Mouse (Mus musculus): Measurements from ENCODE around the gene Mrps26.
"Not testable (repeated sequence)": the region's sequence is repeated elsewhere in the genome, so short reads cannot be mapped to it uniquely, and the experiment has no call there.

The Mrps26 gene

DNA sequence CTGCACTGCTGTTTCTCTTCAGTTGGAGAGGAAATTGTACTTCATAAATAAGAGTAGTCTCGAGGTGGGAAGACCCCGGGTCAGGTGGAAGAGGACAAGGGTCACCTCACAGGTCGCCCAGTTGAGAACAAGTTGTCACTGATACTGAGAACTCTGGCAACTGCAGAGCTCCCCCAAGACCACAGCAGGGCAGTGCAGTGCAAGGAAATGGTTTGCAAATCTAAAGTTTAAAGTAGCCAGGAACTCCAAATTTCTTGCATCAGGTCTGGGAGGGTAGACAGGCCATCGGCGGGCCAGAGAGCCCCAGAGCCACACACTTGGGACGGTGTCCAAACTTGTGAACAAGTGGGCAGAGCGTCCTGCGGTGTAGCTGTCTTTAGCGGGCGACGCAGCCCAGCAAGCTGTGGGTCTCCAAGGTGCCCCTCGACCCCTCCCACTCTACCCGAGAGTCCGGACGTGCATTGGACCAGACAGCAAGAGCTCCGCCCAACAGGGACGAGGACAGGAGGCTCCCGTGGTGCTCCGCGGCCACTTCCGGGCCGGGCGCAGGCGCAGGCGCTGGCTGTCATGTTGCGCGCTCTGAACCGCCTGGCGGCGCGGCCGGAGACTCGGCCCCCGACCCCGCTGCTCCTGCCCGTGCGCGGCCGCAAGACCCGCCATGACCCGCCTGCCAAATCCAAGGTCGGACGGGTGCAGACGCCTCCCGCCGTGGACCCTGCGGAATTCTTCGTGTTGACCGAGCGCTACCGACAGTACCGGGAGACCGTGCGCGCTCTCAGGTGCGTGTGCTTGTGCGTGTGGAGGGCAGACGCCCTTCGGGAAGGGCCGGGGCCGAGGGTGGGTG lies at the start of gene Mrps26:
Gene Mrps26, plus strand, starts transcription at position 531 of the 844 bp plus-strand sequence.
- DNase-seq, result peak; percentile 95

DNA sequence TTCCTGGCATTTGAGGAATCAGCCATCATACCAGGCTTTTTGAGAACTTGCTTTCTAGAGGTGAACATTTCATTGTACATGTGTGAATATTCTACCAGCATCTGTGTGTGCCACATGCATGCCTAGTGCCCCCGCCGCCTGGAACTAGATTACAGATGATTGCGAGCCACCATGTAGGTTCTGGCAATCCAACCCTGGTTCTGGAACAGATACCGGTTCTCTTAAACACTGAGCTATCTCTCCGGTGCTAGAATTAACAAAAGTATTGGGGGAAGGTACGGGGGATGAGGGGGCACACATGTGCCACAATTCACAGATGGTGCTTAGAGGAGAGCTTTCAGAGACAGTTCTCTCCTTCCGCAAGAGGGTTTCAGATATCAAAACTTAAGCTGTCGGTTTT lies 49.6 kb upstream of the Mrps26 start:
- no peak for DNase-seq

DNA sequence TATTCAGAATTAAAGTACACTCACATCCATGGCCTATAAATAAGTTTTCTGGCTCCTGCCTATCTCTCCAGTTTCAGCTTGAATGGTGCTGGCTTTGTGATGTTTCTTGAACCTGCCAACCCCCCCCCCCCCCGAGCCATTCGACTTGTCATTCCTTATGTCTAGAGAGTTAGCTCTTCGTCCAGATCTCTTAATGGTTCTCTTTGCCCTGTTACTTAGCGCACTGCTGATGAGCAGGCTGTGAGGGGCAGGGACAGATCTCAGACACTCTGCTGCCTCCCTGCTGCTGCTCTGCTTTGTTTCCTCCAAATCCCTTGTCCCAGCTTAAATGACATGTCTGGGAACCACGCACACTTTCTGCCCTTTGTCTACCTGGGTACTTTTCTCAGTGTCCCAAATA lies 47.8 kb upstream of the Mrps26 start:
- DNase-seq, result no peak

DNA sequence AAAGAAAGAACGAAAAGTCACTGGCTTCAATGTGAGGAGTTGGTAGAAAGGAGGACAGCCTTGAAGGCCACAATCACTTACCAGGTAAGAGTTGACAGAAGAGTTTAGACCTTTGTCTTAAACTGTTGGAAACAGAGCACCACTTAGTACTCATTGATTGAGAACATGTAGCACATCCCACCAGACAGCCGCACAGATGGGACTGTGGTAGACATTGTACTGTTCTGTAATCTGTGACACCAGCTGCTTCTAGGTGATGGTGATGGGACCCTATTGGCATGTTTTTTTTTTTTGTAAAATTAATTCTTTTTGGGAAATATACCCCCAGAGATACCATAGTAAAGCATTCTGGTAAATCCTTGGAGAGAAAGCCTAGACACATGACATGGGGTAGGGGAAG lies 41.6 kb upstream of the Mrps26 start:
- no peak for DNase-seq

DNA sequence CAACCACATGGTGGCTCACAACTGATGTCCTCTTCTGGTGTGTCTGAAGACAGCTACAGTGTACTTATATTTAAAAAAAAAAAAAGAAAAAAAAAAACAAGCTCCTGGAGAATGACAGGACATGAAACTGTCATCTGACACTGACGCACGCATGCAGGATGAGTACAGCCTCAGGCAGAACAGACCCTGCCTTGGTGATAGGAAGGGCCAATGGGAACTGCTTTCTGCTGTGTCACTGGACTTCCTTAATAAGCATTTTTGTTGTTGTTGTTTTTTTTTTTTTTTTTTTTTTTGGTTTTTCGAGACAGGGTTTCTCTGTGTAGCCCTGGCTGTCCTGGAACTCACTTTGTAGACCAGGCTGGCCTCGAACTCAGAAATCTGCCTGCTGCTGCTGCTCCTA lies 38.1 kb upstream of the Mrps26 start:
- not testable (repeated sequence) for DNase-seq

DNA sequence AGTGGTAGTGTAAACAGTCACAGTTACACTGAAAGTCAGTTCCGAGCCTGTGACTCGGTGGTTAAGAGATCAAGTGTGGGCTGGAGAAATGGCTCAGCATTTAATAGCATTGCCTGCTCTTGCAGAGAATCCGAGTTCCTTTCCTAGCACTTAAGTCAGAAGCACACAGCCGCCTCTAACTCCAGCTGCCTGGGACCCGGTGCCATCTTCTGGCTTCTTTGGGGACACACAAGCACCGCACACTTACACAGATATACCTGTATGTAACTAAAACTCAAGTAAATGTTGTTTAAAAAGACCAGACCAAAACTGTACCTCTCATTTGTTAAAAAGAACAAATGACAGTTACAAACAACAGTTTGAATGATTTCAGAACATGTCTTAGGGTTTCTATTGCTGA lies 35.1 kb upstream of the Mrps26 start:
- no peak for DNase-seq

DNA sequence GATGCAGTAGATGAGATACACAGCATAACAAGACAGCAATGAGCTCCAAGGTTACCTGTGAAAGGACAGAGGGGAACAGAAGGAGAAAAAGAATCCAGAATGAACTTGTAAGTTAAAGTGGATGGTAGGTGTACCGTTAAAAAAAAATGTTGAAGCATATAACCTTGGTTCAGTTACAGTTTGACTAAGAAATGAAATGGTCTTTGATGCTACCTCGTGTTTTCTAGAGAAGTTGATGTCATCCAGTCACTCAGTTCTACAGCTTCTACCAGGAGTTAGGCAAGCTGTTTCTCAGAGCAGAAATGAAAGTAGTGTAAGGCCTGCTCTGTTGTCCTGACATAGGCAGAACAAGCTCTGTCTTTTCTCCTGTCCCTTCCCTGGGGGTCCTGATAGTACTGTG lies 34.3 kb upstream of the Mrps26 start:
- no peak for DNase-seq

DNA sequence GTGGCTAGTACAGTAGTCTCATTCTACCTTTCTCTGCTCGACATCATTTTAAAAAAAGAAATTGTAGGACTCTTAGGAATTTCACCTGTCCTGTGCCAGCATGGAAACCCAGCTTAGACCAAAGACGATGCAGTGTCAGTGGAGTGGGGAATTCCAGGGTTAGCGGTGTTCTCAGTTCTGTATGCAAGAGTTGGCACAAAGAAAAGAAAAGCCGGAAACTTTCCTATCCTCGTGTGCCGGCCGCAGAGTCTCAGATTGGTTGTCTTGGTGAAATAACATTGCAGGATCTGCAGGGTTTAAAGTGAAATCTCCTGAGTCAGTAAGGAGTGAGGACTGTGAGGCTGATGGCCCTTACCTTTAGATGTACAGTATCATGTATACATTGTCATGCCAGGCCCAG lies 33.6 kb upstream of the Mrps26 start:
- DNase-seq, result no peak

DNA sequence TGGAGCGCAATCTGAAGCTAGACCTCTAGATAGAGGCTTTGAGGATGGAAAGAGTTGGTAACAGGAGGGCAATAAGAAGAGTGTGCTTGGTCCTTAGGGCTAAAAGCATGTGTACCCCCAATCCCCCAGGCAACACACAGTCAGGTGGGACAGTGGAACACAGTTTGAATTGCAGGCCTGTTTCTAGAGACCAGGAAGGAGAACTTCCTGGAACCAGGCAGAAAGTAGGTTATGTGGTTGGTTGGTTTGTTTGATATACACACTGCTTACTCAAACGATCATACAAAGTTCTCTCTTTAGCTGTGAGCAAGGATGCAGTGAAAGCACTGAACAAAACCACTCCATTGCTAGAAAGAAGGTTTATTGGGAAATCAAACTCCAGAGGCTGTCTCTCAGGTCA lies 31.3 kb upstream of the Mrps26 start:
- DNase-seq, result no peak

DNA sequence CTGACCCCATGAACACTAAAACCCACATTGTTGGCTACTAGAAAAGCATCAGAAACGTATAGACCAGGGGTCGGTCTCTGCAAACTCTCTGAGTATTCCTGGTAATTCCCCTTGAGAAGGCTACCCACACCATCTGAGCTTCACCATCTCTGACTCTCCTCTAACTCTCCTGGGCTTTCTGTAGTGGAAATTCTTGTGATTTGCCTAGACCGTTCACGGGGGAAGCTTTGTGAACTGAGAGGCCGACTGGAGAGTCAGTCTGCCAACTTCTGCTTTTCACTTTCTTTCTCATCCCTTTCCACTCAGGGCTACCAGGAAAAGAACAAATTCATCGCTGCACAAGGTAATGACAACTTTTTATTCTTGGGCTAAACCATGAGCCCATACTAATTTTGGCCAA lies 28.5 kb upstream of the Mrps26 start:
- no peak for DNase-seq

DNA sequence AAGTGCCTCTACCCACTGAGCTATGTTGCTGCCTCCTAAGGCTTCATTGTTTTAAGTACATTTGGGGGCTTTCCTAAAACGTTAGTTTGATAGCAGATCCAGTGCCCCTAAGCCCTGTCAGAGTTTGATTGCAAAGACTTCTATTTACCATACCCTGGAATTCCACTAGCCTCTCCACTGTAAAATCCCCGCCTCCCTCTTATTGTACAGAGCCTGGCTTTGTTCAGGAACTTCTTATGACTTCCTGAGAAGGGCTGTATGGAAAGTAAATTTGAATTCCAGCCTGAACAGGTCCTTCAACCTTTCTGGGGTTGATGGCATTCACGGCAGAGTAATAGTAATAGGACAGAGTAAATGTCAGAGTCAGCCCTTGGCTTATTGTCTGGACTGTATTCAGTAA lies 26.7 kb upstream of the Mrps26 start:
- no peak for DNase-seq

DNA sequence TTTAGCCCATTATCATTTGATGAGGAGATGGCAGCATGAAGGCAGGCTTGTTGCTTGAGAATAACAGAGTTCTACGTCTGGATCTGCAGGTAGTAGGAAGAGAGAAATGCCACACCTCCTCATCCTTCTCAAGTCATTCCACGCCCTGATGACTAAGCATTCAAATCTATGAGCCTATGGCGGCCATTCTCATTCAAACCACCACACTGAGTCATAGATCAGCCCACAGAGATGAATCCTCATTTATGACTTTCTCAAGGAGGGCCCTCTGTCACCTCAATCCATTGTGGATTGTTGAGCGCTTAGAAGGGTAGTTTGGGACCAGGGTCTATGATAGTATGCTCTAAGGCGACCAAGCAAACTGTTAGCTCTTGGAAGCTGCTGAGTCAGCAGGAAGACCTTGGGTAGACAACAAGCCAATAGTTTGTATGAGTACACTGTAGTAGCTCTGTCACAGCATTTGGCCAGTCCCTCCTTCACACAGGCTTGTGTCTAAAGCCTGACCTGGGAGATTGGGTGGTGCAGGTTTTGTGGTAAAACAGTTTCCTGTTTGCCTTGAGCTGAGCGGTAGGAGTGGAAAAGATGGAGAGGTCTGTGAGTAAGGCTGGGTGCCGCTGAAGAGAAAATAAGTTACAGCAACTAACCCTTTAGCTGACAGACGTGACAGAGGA lies 24.5 kb upstream of the Mrps26 start:
- DNase-seq, result no peak

DNA sequence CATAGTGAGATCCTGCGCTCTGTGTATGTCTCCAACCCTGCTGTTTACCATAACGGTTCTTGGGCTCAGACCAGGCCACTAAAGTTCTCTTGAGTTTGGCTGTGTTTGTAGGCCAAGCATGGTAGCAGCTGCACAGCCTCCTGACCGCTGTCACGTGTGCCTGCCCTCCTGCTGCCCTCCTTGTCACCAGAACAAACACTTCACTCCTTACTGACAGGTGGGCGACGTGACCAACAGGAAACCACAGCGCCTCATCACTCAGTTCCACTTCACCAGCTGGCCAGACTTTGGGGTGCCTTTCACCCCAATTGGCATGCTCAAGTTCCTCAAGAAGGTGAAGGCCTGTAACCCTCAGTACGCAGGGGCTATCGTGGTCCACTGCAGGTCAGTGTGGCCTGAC lies 23.3 kb upstream of the Mrps26 start:
- DNase-seq, result no peak

DNA sequence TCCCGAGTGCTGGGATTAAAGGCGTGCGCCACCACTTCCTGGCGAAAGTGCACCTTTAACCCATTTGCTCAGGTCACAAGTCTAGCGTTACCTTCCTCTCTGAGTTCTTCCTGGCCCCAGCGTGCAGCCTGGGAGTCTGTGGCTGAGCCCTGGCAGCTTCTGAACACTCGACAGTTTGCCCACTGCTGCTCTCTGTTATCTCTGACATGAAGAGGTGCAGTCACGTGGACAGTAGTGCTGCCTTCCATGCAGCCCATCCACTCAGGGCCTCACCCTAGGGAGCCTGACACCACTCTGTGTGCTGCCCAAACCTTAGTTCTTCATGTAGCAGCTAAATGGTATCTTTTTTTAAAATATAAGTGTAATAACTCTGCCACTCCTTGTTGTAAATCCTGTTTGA lies 16.6 kb upstream of the Mrps26 start:
- no peak for DNase-seq

DNA sequence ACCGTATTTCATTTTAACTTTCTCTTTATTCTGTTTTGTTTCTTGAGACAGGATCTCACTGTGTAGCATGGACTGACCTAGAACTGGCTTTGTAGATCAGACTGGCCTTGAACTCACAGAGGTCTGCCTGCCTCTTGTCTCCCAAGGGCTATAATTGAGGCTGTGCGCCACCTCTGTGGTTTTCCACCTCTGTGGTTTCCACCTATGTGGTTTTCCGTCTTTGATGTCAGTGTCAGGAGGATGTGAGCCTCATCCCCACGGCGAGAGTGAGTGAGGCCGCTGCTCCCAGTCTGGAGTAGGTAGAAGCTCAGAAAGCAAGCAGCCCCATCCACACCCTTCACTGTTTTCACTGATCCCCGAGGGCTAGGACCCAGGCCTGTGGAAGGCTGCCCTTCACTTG lies 8.7 kb upstream of the Mrps26 start:
- no peak for DNase-seq

DNA sequence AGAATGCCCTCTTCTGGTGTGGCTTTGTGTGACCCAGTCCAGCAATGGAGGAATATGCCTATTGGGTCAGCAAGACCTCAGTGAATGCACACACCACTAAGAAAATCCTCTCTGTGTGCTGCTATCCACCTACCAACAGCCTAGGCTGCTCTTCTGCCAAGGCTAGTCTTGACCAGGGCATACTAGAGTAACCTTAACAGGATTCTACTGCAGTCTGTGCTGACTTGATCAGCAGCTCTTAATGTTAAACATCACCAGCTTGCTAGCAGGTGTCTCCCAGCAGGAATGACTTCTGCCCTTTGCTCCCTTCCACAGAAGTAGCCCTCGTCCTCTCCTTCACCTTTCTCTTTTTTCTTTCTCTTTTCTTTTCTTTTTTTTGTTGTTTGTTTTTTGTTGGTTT lies 7.2 kb upstream of the Mrps26 start:
- DNase-seq, result peak; percentile 58

DNA sequence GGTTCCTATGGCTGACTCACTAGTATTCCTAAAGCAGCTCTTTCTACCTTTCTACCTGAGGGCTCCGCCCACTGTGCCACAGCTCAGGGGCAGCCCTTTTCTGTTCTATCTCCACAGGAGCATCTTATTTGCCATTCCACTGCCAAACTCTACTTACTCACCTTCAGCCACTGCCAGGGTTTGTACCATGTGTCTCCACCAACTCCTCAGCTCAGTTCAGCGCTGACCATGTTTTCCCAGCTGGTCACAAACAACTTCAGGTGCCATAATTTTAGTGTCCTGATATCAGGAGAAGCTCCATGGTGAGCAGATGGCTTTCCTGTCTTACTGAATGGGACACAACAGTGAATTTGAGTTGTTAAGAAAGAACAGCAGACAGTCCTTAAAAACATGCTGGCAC lies 6.1 kb upstream of the Mrps26 start:
- no peak for DNase-seq

DNA sequence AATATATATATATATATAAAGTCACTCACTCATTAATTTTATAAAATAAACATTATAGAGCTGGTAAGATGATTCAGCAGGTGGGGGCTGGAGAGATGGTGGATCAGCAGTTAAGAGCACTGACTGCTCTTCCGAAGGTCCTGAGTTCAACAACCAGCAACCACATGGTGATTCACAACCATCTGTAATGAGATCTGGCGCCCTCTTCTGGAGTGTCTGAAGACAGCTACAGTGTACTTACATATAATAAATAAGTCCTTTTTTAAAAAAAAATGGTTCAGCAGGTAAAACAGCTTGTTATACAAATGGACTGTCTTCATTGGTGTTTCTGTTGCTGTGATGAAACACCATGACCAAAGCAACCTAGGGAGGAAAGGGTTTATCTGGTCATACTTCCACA lies 5.5 kb upstream of the Mrps26 start:
- no peak for DNase-seq

DNA sequence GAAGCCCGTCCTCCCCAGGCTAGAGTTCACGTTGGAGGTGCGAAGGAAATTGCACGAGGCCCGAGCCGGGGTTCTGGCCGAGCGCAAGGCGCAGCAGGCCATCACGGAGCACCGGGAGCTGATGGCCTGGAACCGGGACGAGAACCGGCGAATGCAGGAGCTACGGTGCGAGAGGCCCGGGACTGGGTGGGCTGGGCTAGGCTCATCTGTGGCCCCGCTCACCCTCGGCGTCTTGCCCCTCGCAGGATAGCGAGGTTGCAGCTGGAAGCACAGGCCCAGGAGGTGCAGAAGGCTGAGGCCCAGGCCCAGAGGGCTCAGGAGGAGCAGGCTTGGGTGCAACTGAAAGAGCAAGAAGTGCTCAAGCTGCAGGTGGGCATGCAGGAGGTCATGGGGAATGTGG lies 521 bp downstream of the Mrps26 start:
- DNase-seq, result no peak

DNA sequence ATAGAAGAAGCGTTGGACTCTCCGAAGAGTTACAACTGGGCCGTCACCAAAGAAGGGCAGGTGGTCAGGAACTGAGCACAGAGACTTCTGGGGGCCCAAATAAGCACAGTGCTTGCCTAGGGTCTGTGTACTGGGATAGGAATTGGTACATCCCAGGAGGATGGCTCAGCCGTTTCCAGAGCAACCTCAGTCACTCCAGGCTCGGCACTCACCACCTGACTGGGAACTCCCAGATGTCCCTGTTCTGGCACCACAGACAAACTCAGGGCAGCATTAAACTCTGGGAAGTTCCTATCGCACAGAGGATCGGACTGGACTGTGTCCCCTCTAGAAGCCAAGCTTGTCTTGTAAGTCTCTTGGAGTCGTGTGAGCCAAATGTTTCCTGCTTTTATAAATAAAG lies 1.4 kb downstream of the Mrps26 start:
- no peak for DNase-seq

DNA sequence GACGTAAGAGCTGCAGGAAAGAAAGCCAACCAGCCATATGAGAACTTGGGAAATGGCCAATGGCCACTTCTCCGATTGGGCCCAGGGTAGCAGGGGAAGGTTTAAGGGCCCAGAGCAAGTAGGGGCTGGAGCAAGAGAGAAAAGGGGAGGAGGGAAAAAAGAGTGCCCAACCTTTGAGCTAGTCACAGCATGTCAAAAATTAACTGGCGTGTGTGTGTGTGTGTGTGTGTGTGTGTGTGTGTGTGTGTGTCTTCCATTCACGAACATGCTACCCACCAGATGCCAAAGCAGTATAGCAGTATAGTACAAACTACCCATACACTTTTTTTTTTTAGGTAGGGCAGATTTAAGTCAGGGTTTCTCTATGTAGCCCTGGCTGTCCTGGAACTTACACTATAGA lies 5.4 kb downstream of the Mrps26 start:
- DNase-seq, result peak; percentile 62

DNA sequence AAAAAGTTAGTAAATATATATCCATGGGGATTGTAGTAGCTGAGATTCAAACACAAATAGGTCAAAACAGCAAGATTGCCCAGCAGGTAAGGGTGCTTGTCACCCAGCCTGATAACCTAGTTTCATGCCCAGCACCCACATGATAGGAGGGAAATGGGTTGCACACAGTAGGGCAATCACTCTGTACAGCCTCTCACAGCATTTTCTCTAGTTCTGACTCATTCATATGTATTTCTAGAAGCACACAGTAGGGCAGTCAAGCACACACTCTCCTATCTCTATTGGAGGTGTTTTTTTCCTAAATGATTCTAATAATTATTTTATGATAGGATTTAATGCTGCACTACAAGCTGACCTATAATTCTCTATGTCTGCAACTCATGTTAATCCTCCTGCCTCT lies 6.4 kb downstream of the Mrps26 start:
- DNase-seq, result no peak

DNA sequence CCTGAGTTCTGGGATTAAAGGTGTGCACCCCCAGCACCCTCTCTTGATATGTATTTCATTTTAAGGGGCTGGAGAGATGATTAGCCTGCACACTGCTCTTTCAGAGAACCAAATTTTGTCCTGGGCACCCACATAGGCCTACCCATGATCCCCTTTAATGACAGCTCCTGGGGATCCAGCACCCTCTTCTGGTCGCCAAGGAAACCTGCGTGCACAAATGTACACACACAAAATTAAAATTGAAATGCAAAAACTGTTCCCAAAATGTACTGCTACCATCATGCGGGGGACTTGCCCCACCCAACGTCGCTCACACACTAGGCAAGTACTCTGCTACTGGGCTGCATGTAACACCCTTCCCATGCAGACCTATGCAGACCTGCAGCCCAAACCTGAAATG lies 11.4 kb downstream of the Mrps26 start:
- no peak for DNase-seq

DNA sequence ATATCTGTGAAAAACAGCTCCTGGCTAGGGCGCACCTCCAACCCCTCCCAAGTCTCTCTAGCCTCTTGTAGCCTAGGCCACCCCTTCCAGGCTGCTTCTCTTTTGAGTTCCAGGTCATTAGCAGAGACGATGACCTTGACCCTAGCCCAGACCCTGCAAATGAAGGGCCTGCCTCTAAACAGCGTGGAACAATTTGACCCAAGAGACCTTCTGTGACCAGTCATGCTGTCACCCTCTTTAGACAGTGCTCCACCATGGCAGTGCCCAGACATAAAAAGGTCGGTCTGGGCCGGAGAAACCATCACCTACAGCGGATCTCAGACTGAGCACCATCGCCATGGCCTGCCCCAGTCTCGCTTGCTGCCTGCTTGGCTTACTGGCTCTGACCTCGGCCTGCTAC lies 12.3 kb downstream of the Mrps26 start, which contains the start of gene Oxt:
Gene Oxt, plus strand, starts transcription at position 301 of the 400 bp plus-strand sequence.
- DNase-seq, result no peak

DNA sequence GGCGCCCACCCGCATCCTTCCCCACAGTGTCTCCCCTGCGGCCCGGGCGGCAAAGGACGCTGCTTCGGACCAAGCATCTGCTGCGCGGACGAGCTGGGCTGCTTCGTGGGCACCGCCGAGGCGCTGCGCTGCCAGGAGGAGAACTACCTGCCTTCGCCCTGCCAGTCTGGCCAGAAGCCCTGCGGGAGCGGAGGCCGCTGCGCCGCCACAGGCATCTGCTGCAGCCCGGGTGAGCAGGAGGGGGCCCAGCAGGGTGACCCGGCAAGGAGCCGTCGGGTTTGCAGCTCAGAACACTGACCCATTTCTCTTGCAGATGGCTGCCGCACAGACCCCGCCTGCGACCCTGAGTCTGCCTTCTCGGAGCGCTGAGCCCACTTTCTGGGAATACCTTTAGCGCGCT lies 13.0 kb downstream of the Mrps26 start:
- not testable (repeated sequence) for DNase-seq

Data from kidney, adult 9 months (tissue).